Mouse (Mus musculus) forebrain, postnatal 0 days (tissue): Measurements from ENCODE around the gene Hoxd11. TPM values are rescaled to one million over a fixed set of nuclear protein-coding genes. Genes with fewer than 3 reads are reported as not detected.

Experiments used
- ATAC-seq: fragments of 200-750 bp; cut with Nextera tagmentation; 2 replicates; pipeline ENCODE4 v1.8.0; 2017; ENCODE audit warnings: mild to moderate bottlenecking, moderate library complexity
- DNase-seq: peaks from one replicate; pipeline ENCODE4 v3.0.0-alpha.2; 2015
- H3K27ac ChIP-seq: fragments of 300-500 bp; sonication (generic); 2 replicates; pipeline ENCODE4 v1.5.1; 2014; ENCODE audit warnings: low read depth, mild to moderate bottlenecking, antibody characterized with exemption, low read length, moderate library complexity, mixed read lengths
- H3K27me3 ChIP-seq: fragments of 300-500 bp; sonication (generic); 2 replicates; pipeline ENCODE4 v1.6.1; 2014; ENCODE audit warnings: mild to moderate bottlenecking, low read length, mixed read lengths; ENCODE audit not compliant: insufficient read depth
- H3K36me3 ChIP-seq: fragments of 300-500 bp; sonication (generic); 2 replicates; pipeline ENCODE4 v1.6.1; 2014; ENCODE audit warnings: mild to moderate bottlenecking, moderate library complexity; ENCODE audit not compliant: insufficient read depth
- H3K4me1 ChIP-seq: fragments of 300-500 bp; sonication (generic); 2 replicates; pipeline ENCODE4 v1.6.1; 2014; ENCODE audit warnings: antibody characterized with exemption; ENCODE audit not compliant: insufficient read depth
- H3K4me2 ChIP-seq: fragments of 300-500 bp; sonication (generic); 2 replicates; pipeline ENCODE4 v1.6.1; 2014; ENCODE audit warnings: low read depth, mild to moderate bottlenecking, moderate library complexity
- H3K4me3 ChIP-seq: fragments of 300-500 bp; sonication (generic); 2 replicates; pipeline ENCODE4 v1.5.1; 2014; ENCODE audit warnings: low read depth, low read length, mixed read lengths
- H3K9ac ChIP-seq: fragments of 300-500 bp; sonication (generic); 2 replicates; pipeline ENCODE4 v1.6.1; 2014; ENCODE audit warnings: mild to moderate bottlenecking
- H3K9me3 ChIP-seq: fragments of 300-500 bp; sonication (generic); 2 replicates; pipeline ENCODE4 v1.6.1; 2016; ENCODE audit warnings: low read length
- CTCF ChIP-seq: sonication (generic); IDR thresholded peaks from 2 replicates; pipeline ENCODE4 v1.5.1; 2016; ENCODE audit warnings: antibody characterized with exemption, control low read depth, low read depth
- WGBS: fragments of 180-500 bp; shearing (Covaris S2); extraction: QIAGEN DNeasy Blood & Tissue Kit; methylation state at CpG from one replicate; pipeline ENCODE4 v1.1.7; 2014; 5-methylcytosine and 5-hydroxymethylcytosine counted together
- microRNA counts: library from miRNA; unstranded; fragments of <30 nt; microRNA quantifications from one replicate; lab custom pipeline; 2015
- microRNA-seq, 2 experiments: library from miRNA; unstranded; fragments of <30 nt; microRNA quantifications; one replicate each; pipeline ENCODE4; 2016
- polyA plus RNA-seq: library from polyadenylated mRNA; unstranded; fragments of >200 nt; fragmentation: Nextera tagmentation; extraction: Ambion mirVana; gene quantifications from 2 replicates; pipeline ENCODE4 v1.2.1, GENCODE M21; 2015
- total RNA-seq: library from RNA; depleted of rRNA; stranded (reverse); fragments of >200 nt; gene quantifications from 2 replicates; pipeline ENCODE4 v1.2.3, GENCODE M21; 2014; rRNA removed

Hoxd11 gene
- total and polyA plus RNA-seq, 2 experiments from 2014 or later, result not detected

DNA sequence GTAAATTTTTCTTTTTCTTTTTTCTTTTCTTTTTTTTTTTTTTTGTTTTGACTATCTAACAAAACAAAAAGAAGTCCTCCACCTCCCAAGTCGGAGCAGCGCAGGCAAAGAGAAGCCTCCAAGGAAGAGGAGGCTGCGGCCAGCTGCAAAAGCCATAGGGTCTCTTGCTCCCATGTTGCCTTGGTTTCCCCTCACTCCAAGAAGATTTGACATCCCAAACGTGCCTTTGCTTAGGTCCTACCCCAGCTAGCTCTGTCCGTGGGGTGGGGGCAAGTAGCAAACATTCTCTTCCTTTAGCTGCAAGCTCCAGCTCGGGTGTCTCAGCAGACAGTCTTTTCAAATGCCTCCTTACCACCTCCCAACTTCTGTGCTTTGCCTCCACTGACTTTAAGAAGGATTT, 54.4 kb downstream of the Hoxd11 start:
- H3K27me3 ChIP-seq, result peaks cover 88% of the 10 kb centered on the region
- TF ChIP-seq CTCF, result no peak
- no peaks in the 10 kb centered on the region for H3K9me3 ChIP-seq
- no peak overlapping the region for H3K4me3 ChIP-seq
- no peak overlapping the region for H3K9ac ChIP-seq
- H3K4me1 ChIP-seq, result no peaks in the 10 kb centered on the region
- no peak overlapping the region for H3K4me2 ChIP-seq
- H3K36me3 ChIP-seq, result no peaks in the 10 kb centered on the region
- DNase-seq (no peak), ATAC-seq (no peak)
- WGBS, result under 1% methylated on average over 6 of the region's 6 CpGs
- H3K27ac ChIP-seq, result no peak overlapping the region

DNA sequence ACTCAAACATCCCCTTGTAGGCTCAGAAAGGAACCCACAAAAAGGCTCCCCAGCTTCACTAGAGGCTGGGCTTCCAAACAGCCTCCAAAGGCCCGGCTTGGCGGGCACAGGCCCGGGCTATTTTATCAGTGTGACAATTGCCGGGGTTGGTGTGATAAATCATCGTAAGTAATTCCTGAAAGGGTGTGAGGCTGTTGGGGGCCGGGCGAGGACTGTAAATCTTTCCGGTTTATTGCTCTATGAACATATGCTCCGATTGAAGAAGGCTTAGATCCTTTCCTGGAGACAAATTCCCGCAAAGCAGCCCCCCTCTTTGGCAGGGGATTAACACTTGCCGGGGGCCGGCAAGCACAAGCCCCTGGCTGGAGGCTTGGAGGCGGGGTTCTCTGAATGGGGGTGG, 55.1 kb downstream of the Hoxd11 start:
- no peaks in the 10 kb centered on the region for H3K36me3 ChIP-seq
- DNase-seq (no peak), ATAC-seq (no peak)
- H3K27me3 ChIP-seq, result peaks cover 88% of the 10 kb centered on the region
- no peak overlapping the region for H3K4me2 ChIP-seq
- H3K9ac ChIP-seq, result no peak overlapping the region
- no peaks in the 10 kb centered on the region for H3K4me1 ChIP-seq
- WGBS, result 2% methylated on average over 13 of the region's 13 CpGs
- no peak overlapping the region for H3K4me3 ChIP-seq
- H3K9me3 ChIP-seq, result no peaks in the 10 kb centered on the region
- no peak overlapping the region for H3K27ac ChIP-seq
- no peak for TF ChIP-seq CTCF

GRCm38 (mm10) chr2:74734996-74735811, 55.8 kb downstream of the Hoxd11 start:
- 1% methylated on average over 27 of the region's 27 CpGs for WGBS
- no peaks in the 10 kb centered on the region for H3K4me1 ChIP-seq
- no peak for DNase-seq

DNA sequence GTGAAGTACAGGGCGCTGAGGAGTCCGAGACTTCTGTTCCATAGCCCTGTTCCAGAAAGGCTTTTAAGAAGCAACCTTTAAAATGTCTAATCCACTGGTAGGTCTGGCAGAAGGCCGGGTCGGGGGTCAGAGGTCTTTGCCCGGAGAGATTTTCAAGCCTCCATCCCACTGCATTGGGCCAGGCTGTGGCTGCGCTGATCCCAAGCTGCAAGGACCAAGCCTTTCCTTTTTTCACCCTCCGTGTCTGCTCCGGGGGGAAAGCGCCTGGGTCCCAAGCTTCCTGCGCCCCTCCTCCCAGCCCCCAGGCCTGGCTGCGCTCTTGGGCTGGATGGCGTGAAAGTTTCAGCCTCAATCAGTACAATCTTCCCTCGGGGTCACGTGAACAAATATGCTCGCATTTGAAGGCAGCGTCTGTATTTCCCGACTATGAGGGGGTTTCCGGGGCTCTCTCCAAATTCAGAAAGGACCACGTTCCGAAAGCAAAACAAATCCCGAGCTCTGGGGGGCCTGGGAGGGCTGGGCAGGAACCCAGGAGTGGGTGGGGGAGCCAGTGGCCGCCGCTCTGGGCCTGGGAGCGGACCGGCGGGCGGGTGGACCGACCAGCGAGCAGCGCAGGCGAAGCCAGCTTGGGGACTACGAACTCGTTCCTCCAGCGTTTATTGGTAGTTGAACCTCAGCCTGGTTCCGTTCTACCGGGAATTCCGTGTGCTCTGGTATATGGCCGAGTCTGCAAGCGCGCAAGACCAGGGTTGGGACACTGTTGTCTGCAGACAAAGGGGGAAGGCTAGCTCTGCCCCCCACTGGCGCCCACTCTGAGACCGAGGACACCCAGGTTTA, 56.7 kb downstream of the Hoxd11 start:
- no peak for ATAC-seq
- DNase-seq, result no peak
- H3K4me1 ChIP-seq, result no peaks in the 10 kb centered on the region
- H3K4me3 ChIP-seq, result no peak overlapping the region
- no peak overlapping the region for H3K9ac ChIP-seq
- TF ChIP-seq CTCF, result no peak
- peaks cover 84% of the 10 kb centered on the region for H3K27me3 ChIP-seq
- 1% methylated on average over 42 of the region's 42 CpGs for WGBS
- no peaks in the 10 kb centered on the region for H3K9me3 ChIP-seq
- no peak overlapping the region for H3K27ac ChIP-seq
- H3K4me2 ChIP-seq, result no peak overlapping the region
- no peaks in the 10 kb centered on the region for H3K36me3 ChIP-seq

More at GRCm38 (mm10) chr2:74734996-74735811, 55.8 kb downstream of the Hoxd11 start:
- Histone ChIP-seq H3K4me2 (no peak overlapping the region), H3K27ac (no peak overlapping the region), H3K27me3 (peaks cover 88% of the 10 kb centered on the region), H3K9me3 (no peaks in the 10 kb centered on the region), H3K36me3 (no peaks in the 10 kb centered on the region), H3K9ac (no peak overlapping the region), H3K4me3 (no peak overlapping the region)
- no peak for TF ChIP-seq CTCF
- ATAC-seq, result no peak

MicroRNAs within 50 kb of the gene (microRNA counts, 519-probe panel; counts per million panel counts)
- not detected for microRNA mmu-miR-10b (lab: Ali Mortazavi, UCI)

Small RNA genes within 50 kb of the gene (microRNA-seq; reads per million reads assigned to microRNA genes)
- gene Gm44463 (0 reads per million in 2 experiments), gene Mir10b (106 to 127 reads per million in 2 experiments)

Other genes starting within 250 kb of the Hoxd11 start
- 47.5 and 67.5 TPM in 2 replicates for gene Lnpk, start 100.1 kb upstream of the Hoxd11 start, total RNA-seq
- 22.7 and 32.6 TPM in 2 replicates for gene Lnpk, start 100.1 kb upstream of the Hoxd11 start, polyA plus RNA-seq
- not detected in 2 replicates for gene Evx2, start 20.0 kb upstream of the Hoxd11 start, total RNA-seq
- not detected in 2 replicates for gene Evx2, start 20.0 kb upstream of the Hoxd11 start, polyA plus RNA-seq
- not detected in 2 replicates for gene Hoxd13, start 11.2 kb upstream of the Hoxd11 start, total RNA-seq
- not detected in 2 replicates for gene Hoxd13, start 11.2 kb upstream of the Hoxd11 start, polyA plus RNA-seq
- gene Hoxd12, start 4.5 kb upstream of the Hoxd11 start, total RNA-seq, result not detected in 2 replicates
- not detected in 2 replicates for gene Hoxd12, start 4.5 kb upstream of the Hoxd11 start, polyA plus RNA-seq
- not detected in 2 replicates for gene Hoxd10, start 12.4 kb downstream of the Hoxd11 start, total RNA-seq
- gene Hoxd10, start 12.4 kb downstream of the Hoxd11 start, polyA plus RNA-seq, result not detected in 2 replicates
- not detected in 2 replicates for gene Hoxd9, start 18.2 kb downstream of the Hoxd11 start, total RNA-seq
- not detected in 2 replicates for gene Hoxd9, start 18.2 kb downstream of the Hoxd11 start, polyA plus RNA-seq
- 0.10 TPM in 1 of 2 replicates, not detected in the other for gene Hoxd8, start 25.1 kb downstream of the Hoxd11 start, total RNA-seq
- 0.22 TPM in 1 of 2 replicates, not detected in the other for gene Hoxd8, start 25.1 kb downstream of the Hoxd11 start, polyA plus RNA-seq
- not detected in 2 replicates for gene Hoxd3, start 32.4 kb downstream of the Hoxd11 start, total RNA-seq
- gene Hoxd3, start 32.4 kb downstream of the Hoxd11 start, polyA plus RNA-seq, result not detected in 2 replicates
- not detected in 2 replicates for gene Hoxd4, start 32.4 kb downstream of the Hoxd11 start, total RNA-seq
- not detected in 2 replicates for gene Hoxd4, start 32.4 kb downstream of the Hoxd11 start, polyA plus RNA-seq
- not detected in 2 replicates for gene Gm28230, start 47.2 kb downstream of the Hoxd11 start, total RNA-seq
- not detected in 2 replicates for gene Gm28230, start 47.2 kb downstream of the Hoxd11 start, polyA plus RNA-seq
- not detected in 2 replicates for gene Hoxd1, start 83.4 kb downstream of the Hoxd11 start, total RNA-seq
- not detected in 2 replicates for gene Hoxd1, start 83.4 kb downstream of the Hoxd11 start, polyA plus RNA-seq
- gene Mtx2, start 146.2 kb downstream of the Hoxd11 start, total RNA-seq, result 105 and 120 TPM in 2 replicates
- gene Mtx2, start 146.2 kb downstream of the Hoxd11 start, polyA plus RNA-seq, result 131 and 145 TPM in 2 replicates